Mouse (Mus musculus) liver, embryonic 16.5 days (tissue): ENCODE measurements around the gene Cnn1. TPM values are rescaled to one million over a fixed set of nuclear protein-coding genes. Genes with fewer than 3 reads are reported as not detected.

ENCODE experiments used
- ATAC-seq: fragments of 200-750 bp; cut with Nextera tagmentation; 2 replicates; pipeline ENCODE4 v1.8.0; 2017; ENCODE audit warnings: low read depth, mild to moderate bottlenecking, moderate number of reproducible peaks, moderate library complexity
- H3K27ac ChIP-seq: fragments of 300-500 bp; sonication (generic); 2 replicates; pipeline ENCODE4 v1.5.1; 2014; ENCODE audit warnings: mild to moderate bottlenecking, low read length
- H3K27me3 ChIP-seq: fragments of 300-500 bp; sonication (generic); 2 replicates; pipeline ENCODE4 v1.6.1; 2014; ENCODE audit warnings: low read depth, low read length, mixed read lengths; ENCODE audit not compliant: control insufficient read depth, insufficient read depth
- H3K36me3 ChIP-seq: fragments of 300-500 bp; sonication (generic); 2 replicates; pipeline ENCODE4 v1.6.1; 2014; ENCODE audit warnings: mild to moderate bottlenecking; ENCODE audit not compliant: control insufficient read depth, insufficient read depth
- H3K4me1 ChIP-seq: fragments of 300-500 bp; sonication (generic); 2 replicates; pipeline ENCODE4 v1.6.1; 2014; ENCODE audit warnings: low read depth, low read length, mixed read lengths; ENCODE audit not compliant: control insufficient read depth
- H3K4me2 ChIP-seq: fragments of 300-500 bp; sonication (generic); 2 replicates; pipeline ENCODE4 v1.6.1; 2014; ENCODE audit warnings: low read depth, low read length, mixed read lengths
- H3K4me3 ChIP-seq: fragments of 300-500 bp; sonication (generic); 2 replicates; pipeline ENCODE4 v1.5.1; 2014; ENCODE audit warnings: low read depth, mild to moderate bottlenecking, low read length
- H3K9ac ChIP-seq: fragments of 300-500 bp; sonication (generic); 2 replicates; pipeline ENCODE4 v1.6.1; 2014; ENCODE audit warnings: low read depth, low read length
- H3K9me3 ChIP-seq: fragments of 300-500 bp; sonication (generic); replicated peaks from 2 replicates; pipeline ENCODE4 v1.6.1; 2016; ENCODE audit warnings: low read length; ENCODE audit not compliant: control insufficient read depth
- WGBS: fragments of 180-500 bp; shearing (Covaris S2); extraction: QIAGEN DNeasy Blood & Tissue Kit; methylation state at CpG from one replicate; pipeline ENCODE4 v1.1.7; 2014; ENCODE audit not compliant: insufficient replicate concordance; 5-methylcytosine and 5-hydroxymethylcytosine counted together
- polyA plus RNA-seq: library from polyadenylated mRNA; unstranded; fragments of >200 nt; fragmentation: Nextera tagmentation; extraction: Ambion mirVana; gene quantifications from 2 replicates; pipeline ENCODE4 v1.2.1, GENCODE M21; 2015

Cnn1 gene
- polyA plus RNA-seq, 1 experiment from 2014 or later: 1.8 TPM

DNA sequence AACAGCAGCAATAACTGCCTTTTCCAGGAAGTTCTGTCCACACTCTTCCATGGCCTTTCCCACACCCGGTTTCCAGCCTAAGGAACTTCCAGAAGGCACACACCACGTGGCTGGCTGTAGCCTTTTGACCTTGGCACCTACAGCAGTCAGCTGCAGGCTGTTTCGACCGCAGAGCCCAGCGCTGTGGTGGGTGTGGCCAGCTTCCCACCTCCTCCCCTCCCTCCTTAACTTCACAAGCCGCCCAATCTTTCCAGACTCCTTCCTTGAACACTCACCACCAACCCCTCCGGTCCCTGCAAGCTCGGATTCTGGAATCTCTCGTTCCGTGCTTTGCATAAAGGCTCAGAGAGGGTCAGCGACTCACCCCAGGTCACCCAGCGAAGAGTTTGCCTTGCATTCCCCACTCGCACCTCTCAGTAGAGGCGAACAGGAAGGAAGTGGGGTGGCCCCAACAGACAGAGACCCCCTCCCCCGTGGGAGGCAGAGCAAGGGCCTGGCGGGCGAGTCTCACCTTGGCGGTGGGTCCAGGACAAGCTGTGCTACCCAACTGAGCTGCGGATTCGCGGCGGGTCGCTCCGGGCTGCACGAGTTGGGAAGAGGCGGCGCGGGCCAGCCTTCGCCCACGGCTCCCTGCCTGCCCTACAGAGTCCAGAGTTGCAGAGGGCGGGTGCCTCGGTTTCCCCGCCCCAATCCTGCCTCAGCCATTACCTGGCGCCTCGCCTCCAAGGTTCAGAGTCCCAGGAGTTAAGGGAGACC lies 32.4 kb downstream of the Cnn1 start:
- Histone ChIP-seq H3K4me1 (peaks cover 43% of the 10 kb centered on the region), H3K27ac (peak overlapping the region; percentile 61), H3K4me2 (peak overlapping the region; percentile 67), H3K9me3 (no peaks in the 10 kb centered on the region), H3K4me3 (peak overlapping the region; percentile 69), H3K9ac (peak overlapping the region; percentile 56), H3K36me3 (peaks cover 40% of the 10 kb centered on the region), H3K27me3 (no peaks in the 10 kb centered on the region)
- under 1% methylated on average over 35 of the region's 35 CpGs for WGBS
- ATAC-seq: peak; percentile 60

DNA sequence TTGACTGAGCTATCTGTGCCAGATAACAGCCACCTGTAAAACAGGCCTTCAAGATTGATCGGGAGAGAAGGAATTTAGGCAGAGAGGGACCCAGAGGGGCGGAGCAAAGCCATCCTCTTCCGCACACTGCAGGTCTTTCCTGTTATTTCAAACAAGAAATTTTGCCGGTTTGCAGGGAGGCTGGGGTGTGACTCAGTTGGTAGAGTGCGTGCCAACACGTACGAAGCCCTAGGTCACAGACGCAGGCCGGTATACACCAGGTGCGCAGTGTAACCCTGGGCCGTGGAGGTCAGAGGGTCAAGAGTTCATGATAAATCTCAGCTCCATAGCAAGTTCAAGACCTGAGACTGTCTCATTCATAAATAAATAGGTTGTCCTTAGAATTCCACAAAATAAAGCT lies 33.2 kb downstream of the Cnn1 start:
- Histone ChIP-seq H3K27ac (peak overlapping the region; percentile 61), H3K4me1 (peaks cover 51% of the 10 kb centered on the region), H3K9me3 (no peaks in the 10 kb centered on the region), H3K27me3 (no peaks in the 10 kb centered on the region), H3K4me3 (peak overlapping the region; percentile 69), H3K4me2 (peak overlapping the region; percentile 67), H3K9ac (peak overlapping the region; percentile 56), H3K36me3 (peaks cover 32% of the 10 kb centered on the region)
- ATAC-seq: no peak
- 51% methylated on average over 11 of the region's 11 CpGs for WGBS

DNA sequence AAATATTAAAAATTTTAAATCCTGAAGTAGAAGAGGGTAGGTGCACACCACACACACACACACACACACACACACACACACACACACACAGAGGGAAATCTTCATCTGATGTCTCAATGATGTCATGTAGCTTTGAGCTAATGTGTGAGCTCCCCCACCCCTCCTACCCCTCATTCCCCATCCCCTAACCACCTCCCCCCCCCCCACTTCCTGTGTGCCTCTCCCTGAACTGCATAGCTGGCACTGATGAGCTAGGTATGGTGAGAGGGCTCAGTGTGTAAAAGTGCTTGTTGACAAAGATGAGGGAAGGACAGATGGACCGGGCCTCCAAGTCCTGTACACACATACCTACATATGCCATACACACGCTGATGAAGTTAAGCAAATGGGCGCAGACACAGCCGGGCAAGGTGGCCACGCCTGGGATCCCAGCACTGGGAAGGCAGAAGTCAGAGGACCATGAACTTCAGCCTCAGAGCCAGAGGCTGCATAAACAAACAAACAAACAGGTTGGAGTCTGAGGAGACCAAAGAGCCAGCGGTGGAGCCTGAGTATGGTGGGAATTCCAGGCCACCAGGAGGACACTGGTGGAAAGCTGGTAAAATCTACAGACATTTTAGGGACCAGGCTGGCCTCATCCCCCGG lies 35.4 kb downstream of the Cnn1 start:
- no peak for ATAC-seq
- no peaks in the 10 kb centered on the region for H3K27me3 ChIP-seq
- H3K4me1 ChIP-seq: peaks cover 63% of the 10 kb centered on the region
- H3K4me3 ChIP-seq: peak overlapping the region; percentile 69
- peaks cover 12% of the 10 kb centered on the region for H3K36me3 ChIP-seq
- peak overlapping the region; percentile 96 for H3K27ac ChIP-seq
- peak overlapping the region; percentile 77 for H3K9ac ChIP-seq
- H3K4me2 ChIP-seq: peak overlapping the region; percentile 67
- WGBS: 40% methylated on average over 7 of the region's 7 CpGs
- H3K9me3 ChIP-seq: no peaks in the 10 kb centered on the region

DNA sequence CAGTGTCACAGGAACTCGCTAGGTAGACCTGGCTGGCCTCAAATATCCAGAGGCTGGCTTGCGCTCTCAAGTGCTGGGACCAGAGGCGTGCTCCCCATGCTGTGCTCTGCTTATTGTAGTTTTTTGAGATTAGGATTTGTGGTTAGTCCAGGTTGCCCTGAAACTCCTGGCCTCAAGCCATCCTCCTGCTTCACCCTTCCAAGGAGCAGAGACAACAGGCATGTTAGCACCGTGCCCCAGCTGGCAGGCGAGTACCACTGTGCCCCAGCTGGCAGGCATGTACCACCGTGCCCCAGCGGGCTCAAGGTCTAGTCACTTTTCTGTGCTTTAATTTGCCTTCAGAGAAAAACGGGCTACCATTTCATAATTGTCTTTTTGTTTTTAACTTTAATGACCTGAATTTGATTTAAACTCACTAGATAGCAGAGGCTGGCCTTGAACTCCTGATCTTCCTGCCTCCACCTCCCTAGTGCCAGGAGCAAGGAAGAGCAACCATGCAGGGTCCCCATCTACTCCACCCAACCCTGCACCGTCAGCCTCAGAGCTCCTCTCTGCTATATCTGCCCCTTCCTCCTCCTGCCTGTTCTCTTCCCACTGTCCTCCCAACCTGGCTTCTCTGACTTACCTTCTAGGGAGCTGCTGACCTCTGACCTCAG lies 36.1 kb downstream of the Cnn1 start:
- H3K36me3 ChIP-seq: peaks cover 6% of the 10 kb centered on the region; the same call in 1 of the 2 replicates
- peak overlapping the region; percentile 67 for H3K4me2 ChIP-seq
- peaks cover 59% of the 10 kb centered on the region for H3K4me1 ChIP-seq
- H3K9ac ChIP-seq: peak overlapping the region; percentile 77
- 33% methylated on average over 9 of the region's 9 CpGs for WGBS
- no peaks in the 10 kb centered on the region for H3K27me3 ChIP-seq
- H3K27ac ChIP-seq: peak overlapping the region; percentile 96
- ATAC-seq: peak; percentile 25
- H3K9me3 ChIP-seq: no peaks in the 10 kb centered on the region
- H3K4me3 ChIP-seq: peak overlapping the region; percentile 69

DNA sequence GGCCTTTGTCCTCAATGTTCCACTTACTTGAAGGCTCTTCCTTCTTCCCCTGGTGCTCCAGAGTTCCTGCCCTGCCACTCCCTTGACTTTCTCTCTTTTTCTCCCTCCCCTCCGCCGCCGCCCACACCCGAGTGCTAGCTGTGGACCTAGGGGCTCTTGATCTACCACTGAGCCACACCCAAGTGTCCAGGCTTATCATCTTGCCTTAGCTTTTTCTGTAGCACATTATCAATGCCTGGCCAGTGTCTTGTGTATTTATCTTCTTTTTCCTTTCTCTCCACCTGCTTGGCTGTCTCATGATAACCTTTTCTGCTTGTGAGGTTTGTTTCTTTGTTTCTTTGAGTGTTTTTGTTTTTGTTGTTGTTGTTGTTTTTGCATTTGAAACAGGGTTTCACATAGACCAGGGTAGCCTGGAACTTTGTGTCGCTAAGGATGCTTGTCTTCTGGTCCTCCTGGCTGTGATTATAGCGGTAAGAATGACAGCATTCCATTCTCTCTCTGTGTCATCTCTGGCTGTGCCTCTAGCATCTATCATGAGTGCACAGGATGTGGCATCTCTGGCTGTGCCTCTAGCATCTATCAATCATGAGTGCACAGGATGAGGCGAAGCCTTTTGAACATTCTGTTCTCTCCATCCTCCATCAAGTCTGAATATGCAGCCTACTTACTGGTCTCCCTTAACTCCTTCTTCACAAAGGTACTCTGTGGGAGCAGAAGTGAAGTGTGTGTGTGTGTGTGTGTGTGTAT lies 36.8 kb downstream of the Cnn1 start, which contains the start of gene Acp5:
Acp5 (minus strand) TSS at position 68 of the 747 bp plus-strand sequence.
- peak; percentile 84 for ATAC-seq
- Histone ChIP-seq H3K4me1 (peaks cover 52% of the 10 kb centered on the region), H3K36me3 (no peaks in the 10 kb centered on the region), H3K9me3 (no peaks in the 10 kb centered on the region), H3K27me3 (no peaks in the 10 kb centered on the region), H3K4me2 (peak within 1 kb of the TSS; percentile 67), H3K27ac (peak within 1 kb of the TSS; percentile 96), H3K4me3 (peak within 1 kb of the TSS; percentile 69), H3K9ac (peak within 1 kb of the TSS; percentile 77)
- 24% methylated on average over 7 of the region's 7 CpGs for WGBS

DNA sequence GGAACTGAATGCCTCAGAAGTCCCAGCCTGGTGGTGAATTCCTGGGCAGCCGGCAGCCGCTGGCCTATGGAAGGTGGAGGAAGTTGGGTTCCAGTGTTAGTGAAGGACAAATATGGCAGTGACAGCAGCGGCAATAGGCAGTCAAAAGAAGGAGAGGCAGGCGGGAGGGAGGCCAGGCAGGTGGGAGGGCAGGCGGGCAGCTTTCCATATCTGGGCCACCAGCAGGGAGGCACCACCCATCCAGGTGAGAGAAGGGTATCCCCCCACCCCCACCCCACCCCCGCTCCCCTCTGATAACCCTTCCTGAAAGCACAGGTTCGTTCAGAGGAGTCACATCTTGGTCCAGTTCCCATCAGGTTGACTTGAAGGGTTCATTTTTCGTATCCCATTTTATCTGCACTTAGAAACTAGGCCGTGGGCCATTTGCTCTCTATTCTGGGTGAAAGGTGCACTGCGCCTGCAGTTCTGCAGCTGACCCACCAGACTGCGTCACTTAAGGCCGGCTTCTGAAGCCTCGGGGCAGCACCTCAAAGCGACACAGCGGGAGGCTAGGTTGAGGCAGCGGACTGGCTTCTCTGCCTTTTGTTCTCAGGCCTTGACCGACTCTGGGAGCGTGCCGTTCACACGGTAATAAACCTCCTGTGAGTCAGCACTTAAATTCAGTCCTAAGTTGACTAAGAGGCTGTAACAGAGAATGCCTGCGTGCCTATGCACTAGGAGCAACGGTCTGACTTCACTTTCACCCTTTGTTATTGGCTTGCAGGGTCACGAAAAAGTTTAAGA lies 37.9 kb downstream of the Cnn1 start:
- WGBS: 38% methylated on average over 23 of the region's 23 CpGs
- H3K9ac ChIP-seq: peak overlapping the region; percentile 48
- H3K4me2 ChIP-seq: peak overlapping the region; percentile 67
- peak overlapping the region; percentile 69 for H3K4me3 ChIP-seq
- no peaks in the 10 kb centered on the region for H3K27me3 ChIP-seq
- ATAC-seq: peak; percentile 26; the same call in 1 of the 2 replicates
- no peaks in the 10 kb centered on the region for H3K36me3 ChIP-seq
- H3K4me1 ChIP-seq: peaks cover 41% of the 10 kb centered on the region
- H3K9me3 ChIP-seq: no peaks in the 10 kb centered on the region
- peak overlapping the region; percentile 96 for H3K27ac ChIP-seq

DNA sequence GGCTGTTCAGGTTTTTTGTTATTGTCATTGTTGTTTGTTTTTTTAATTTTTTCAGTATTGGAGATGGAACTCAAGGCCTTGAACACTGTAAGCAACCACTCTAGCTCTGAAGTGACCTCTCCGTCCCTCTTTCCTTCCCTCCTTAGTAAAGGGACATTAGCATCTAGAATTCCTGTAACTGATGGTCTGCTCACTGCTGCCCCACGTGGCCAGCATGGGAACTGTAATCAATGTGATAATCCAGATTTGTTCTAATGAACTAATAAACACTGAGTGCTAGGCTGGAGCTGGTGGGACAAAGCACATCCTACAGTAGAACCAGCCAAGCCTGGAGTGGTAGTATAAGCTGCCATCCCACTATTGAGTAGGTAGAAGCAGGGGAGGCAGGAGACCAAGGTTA lies 39.5 kb downstream of the Cnn1 start:
- H3K27me3 ChIP-seq: no peaks in the 10 kb centered on the region
- H3K4me1 ChIP-seq: peaks cover 28% of the 10 kb centered on the region
- no peak overlapping the region for H3K27ac ChIP-seq
- H3K36me3 ChIP-seq: no peaks in the 10 kb centered on the region
- H3K9me3 ChIP-seq: no peaks in the 10 kb centered on the region
- 34% methylated on average over 2 of the region's 2 CpGs for WGBS
- no peak overlapping the region for H3K4me3 ChIP-seq
- H3K9ac ChIP-seq: no peak overlapping the region
- no peak for ATAC-seq
- H3K4me2 ChIP-seq: no peak overlapping the region

DNA sequence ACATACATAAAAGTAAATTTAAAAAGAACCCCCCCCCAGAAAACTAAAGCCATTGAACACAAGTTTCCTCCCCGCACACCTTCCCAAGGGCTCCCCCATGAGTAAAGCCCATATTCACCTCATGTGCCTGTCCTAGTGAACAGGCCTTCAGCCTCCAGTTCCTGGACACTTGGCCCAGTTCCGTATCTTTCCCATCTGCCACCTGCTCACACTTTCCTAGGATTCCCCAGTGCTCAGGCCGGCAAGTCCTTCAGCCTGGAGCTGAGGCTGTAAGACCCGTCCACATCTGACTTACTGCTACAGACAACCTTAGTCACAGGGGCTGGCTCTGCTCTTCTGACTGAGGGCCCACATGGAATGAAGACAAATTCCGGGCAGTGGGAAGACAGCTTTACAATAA lies 40.7 kb downstream of the Cnn1 start:
- Histone ChIP-seq H3K36me3 (no peaks in the 10 kb centered on the region), H3K4me1 (peaks cover 27% of the 10 kb centered on the region), H3K4me3 (no peak overlapping the region), H3K27ac (no peak overlapping the region), H3K9ac (no peak overlapping the region), H3K27me3 (no peaks in the 10 kb centered on the region), H3K9me3 (no peaks in the 10 kb centered on the region), H3K4me2 (no peak overlapping the region)
- WGBS: 79% methylated on average over 5 of the region's 5 CpGs
- ATAC-seq: no peak
